Mouse (Mus musculus) brain, embryonic 14.5 days (tissue): Measurements from ENCODE around the gene Efna1. TPM values are rescaled to one million over a fixed set of nuclear protein-coding genes. Genes with fewer than 3 reads are reported as not detected.

Experiments used
- DNase-seq: peaks from one replicate; pipeline ENCODE4 v3.0.0-alpha.2; 2011; ENCODE audit warnings: low read depth
- CTCF ChIP-seq: fragments of 200-500 bp; IDR thresholded peaks from 2 replicates; pipeline ENCODE4 v1.5.1; 2012; ENCODE audit warnings: inconsistent platforms, mild to moderate bottlenecking, moderate library complexity, borderline replicate concordance; ENCODE audit not compliant: insufficient read depth, insufficient read length; ENCODE audit errors: extremely low read depth
- POLR2A ChIP-seq: fragments of 200-500 bp; IDR thresholded peaks from 2 replicates; pipeline ENCODE4 v1.6.1; 2012; ENCODE audit warnings: mild to moderate bottlenecking, inconsistent platforms, borderline replicate concordance; ENCODE audit not compliant: poor library complexity, insufficient read depth, insufficient read length, severe bottlenecking; ENCODE audit errors: extremely low read depth
- polyA plus RNA-seq: library from polyadenylated mRNA; depleted of rRNA; stranded (reverse); fragments of >200 nt; gene quantifications from 2 replicates; pipeline ENCODE4 v1.2.3, GENCODE M21; 2012

The Efna1 gene
- polyA plus RNA-seq, 1 experiment: 12.0 TPM

- DNase-seq: peak; percentile 88
- TF ChIP-seq POLR2A (peak; percentile 49; the same call in 1 of the 2 replicates), CTCF (peak; percentile 35; the same call in 1 of the 2 replicates)
Observed at GRCm38 (mm10) chr3:89270051-89270755, 10.7 kb downstream of the Efna1 start, which contains the start of gene Slc50a1. Gene Slc50a1 (minus strand): TSS chr3:89270570.

DNA sequence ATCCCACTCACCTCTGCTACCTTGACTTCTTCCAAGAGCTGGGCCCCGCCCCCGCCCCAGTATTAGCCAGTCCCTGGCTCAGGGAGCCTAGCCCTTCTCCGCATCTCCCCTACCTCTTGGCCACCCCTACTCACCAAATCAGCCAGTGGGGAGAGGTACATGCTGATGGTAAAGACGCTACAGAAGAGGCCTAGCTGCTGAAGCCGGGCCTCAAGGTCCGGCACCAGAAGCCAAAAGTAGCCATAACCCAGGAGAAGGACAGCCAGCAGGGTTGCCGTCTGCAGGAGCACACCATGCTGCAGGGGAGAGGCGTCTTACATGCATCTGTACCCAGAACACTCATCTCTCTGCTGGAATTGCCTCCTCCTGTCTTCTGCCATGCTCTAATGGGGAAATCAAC is 12.0 kb downstream of the Efna1 start:
- DNase-seq: no peak
- TF ChIP-seq POLR2A (no peak), CTCF (no peak)

DNA sequence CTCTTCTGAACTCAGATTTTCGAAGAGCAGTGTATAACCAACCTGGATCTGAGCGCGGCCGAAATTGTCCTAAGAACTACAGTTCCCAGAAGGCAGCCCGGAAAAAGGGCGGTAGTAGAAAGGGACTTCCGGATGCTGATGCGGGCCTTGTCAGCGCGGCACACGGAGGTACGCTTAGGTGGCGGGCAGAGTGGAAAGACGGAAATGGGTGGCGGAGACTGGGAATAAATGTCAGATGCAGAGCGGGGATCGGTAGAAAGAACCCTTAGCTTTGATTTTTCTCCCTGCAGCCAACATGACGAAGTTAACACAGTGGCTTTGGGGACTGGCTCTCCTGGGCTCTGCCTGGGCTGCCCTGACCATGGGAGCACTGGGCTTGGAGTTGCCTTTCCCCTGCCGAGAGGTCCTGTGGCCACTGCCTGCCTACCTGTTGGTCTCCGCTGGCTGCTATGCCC is 14.5 kb downstream of the Efna1 start:
- peak; percentile 64; the same call in 1 of the 2 replicates for TF ChIP-seq POLR2A
- TF ChIP-seq CTCF: no peak
- peak; percentile 95 for DNase-seq

DNA sequence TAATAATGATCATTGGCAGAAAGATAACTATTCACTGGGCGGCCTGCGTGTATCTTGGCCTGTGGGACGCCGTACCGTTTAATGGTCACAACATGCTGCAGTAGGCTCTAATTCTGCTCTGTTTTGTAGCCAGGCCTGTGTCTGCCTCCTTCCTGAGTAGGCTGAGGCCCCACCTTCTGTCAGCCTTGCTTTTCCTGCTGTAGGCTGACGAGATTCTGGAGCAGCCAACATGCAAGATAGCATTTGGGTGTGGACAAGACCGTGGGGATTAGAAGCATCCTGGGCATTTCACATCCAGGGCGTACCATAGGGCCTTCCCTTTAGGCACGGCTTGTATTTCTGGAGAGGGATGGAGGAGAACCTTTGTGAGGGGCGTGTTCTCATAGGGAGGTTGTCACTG is 18.5 kb downstream of the Efna1 start:
- TF ChIP-seq POLR2A (no peak), CTCF (no peak)
- DNase-seq: no peak

GRCm38 (mm10) chr3:89260211-89260610 is 20.7 kb downstream of the Efna1 start:
- TF ChIP-seq POLR2A (no peak), CTCF (no peak)
- DNase-seq: no peak

DNA sequence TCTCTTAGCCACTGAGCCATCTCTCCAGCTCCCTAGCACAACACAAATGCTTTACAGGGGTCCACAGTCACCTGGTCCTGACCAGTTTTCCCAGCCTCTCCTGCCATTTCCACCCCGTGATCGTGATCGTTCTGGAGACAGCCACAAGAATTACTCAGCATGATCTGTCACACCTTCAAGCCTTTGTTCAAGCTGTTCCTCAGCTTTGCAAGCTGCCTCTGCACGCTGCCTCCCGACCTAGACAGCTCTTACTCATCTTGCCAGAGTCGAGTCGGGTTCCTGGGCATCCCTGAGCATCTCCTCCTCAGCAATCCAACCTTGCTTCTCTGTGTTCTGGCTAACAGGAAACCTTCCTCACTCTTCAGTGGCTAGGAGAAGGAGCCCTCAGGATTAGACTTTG is 21.9 kb downstream of the Efna1 start, which contains the start of gene Dpm3:
Dpm3 (plus strand) TSS at position 283 of the 400 bp plus-strand sequence.
- TF ChIP-seq CTCF (no peak), POLR2A (no peak)
- DNase-seq: no peak

DNA sequence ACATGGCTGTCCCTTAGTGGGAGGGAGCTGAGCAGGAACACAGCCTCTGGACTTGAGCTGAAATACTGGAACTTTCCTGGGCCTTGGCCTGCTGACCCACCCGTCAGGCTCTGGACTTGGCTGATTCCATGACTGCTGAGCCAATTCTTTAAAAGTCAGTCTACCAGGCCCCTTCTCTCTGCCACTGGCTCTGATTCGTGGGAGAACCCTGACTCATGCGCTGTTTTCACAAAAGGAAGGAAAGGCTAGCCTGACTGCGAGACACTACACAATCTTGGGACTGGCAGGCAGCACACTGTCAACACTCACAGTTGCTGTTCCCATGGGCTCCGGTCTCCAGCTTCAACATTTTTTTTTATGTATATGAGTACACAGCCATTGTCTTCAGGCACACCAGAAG is 24.8 kb downstream of the Efna1 start:
- no peak for TF ChIP-seq POLR2A
- TF ChIP-seq CTCF: no peak
- DNase-seq: no peak

- no peak for TF ChIP-seq POLR2A
- TF ChIP-seq CTCF: no peak
- DNase-seq: no peak
Observed at GRCm38 (mm10) chr3:89254994-89255393, 25.9 kb downstream of the Efna1 start.

DNA sequence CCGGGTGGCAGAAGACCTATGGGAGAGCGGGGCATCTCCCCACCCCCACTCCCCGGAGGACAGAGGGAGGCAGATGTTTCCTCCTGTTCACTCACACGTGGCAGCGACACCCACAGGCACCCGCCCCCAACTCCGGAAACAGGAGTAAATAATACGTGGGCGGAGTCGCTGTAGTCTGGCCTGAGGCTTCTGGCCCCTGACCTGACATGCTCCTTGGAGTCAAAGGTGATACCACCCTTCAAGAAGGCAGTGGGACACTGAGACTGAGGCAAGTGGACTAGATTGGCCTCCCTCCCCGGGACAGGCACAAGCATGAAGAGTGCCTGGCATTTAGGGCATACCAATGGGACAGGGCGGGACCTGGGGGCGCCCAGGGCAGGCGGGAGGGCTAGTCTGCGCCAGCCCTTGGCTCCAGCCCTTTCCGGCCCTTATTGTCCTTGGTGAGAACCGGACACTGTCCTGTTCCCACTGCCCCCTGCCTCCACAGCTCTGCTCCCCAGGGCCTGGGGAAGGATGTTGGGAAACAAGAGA is 29.5 kb downstream of the Efna1 start:
- TF ChIP-seq POLR2A (no peak), CTCF (no peak)
- DNase-seq: no peak

GRCm38 (mm10) chr3:89250435-89251040 is 30.4 kb downstream of the Efna1 start:
- DNase-seq: peak; percentile 62
- TF ChIP-seq CTCF: peak; percentile 63
- TF ChIP-seq POLR2A: no peak

DNA sequence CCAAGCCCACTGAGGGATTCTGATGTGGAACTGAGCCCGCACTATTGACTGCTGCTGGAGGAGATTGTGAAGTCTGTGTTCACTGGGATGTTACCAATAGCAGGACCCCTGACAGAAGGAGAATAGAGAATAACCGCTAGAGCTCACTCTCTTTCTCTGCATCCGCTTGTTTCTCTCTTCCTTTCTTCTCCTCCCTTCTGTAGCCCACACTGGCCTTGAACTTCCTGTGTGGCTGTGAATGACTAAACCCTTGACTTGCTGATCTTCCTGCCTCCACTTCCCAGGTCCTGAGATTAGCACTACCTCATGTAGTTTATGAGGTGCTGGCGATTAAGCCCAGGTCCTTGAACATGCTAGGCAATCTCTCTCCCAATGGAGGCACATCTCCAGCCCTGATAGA is 33.5 kb downstream of the Efna1 start:
- TF ChIP-seq CTCF: no peak
- no peak for TF ChIP-seq POLR2A
- no peak for DNase-seq

DNA sequence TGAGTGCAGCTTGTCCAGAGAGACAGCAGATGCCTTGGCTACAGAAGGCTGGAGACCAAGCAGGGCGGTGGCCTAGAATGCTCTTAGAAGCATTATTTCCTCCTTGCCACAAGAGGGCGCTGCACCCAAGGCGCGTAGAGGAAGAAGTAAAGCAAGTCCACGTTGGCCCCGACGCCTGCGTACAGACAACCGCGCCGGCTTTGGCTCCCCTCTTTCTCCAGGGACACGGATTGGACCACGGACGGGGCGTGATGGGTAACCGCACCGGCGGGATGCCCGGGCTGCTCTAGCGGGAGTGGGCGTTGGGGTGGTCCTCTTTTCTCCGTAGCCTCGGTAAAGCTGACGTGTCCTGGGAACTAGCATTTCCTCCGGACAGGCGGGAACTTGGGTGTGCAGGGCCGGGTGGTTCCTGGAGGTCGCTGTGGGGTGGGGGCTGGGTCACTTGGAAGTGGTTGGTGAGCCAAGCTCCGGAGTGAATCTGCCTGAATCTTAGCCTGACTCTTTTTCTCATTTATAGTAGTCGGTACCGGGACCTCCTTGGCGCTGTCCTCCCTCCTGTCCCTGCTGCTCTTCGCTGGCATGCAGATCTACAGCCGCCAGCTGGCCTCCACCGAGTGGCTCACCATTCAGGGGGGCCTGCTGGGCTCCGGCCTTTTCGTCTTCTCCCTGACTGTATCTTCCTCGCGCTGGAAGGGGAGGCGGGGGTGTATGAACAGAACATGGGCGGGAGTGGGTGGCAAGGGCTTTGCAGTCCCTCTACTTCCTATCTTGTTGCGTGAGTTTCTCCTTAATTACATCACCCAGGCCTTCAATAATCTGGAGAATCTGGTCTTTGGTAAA is 34.5 kb downstream of the Efna1 start, which contains the start of gene Trim46:
Trim46 (minus strand) TSS at position 49 of the 840 bp plus-strand sequence.
- peak; percentile 96 for TF ChIP-seq CTCF
- peak; percentile 18; the same call in 1 of the 2 replicates for TF ChIP-seq POLR2A
- DNase-seq: peak; percentile 97
